Mouse (Mus musculus): ENCODE results near the gene Gm20388.

- TF ChIP-seq CTCF (IDR thresholded peaks at IDR 0.05; ENCODE audit: low read depth, low read length) (no peak), POLR2A (IDR thresholded peaks at IDR 0.05; ENCODE audit: insufficient read depth, low read length) (no peak), EP300 (IDR thresholded peaks at IDR 0.05; ENCODE audit: insufficient read depth, low read depth, low read length) (no peak)
Measured at GRCm38 (mm10) chr8:124259925-124260324, 4349.3 kb downstream of the Gm20388 start.

Data from ES-Bruce4 (cell line).